Mouse (Mus musculus) neural tube, embryonic 13.5 days (tissue): ENCODE results near the gene Igf2bp2. TPM values are rescaled to one million over a fixed set of nuclear protein-coding genes. Genes with fewer than 3 reads are reported as not detected.
A peak's percentile ranks its signal among the peaks of the same experiment; 100 is the strongest.

ENCODE experiments used
- ATAC-seq: fragments of 200-750 bp; cut with Nextera tagmentation; 2 replicates; pipeline ENCODE4 v1.8.0; 2017; ENCODE audit warnings: low read depth, mild to moderate bottlenecking, moderate TSS enrichment, moderate library complexity
- H3K27ac ChIP-seq: fragments of 300-500 bp; sonication (generic); replicated peaks from 2 replicates; pipeline ENCODE4 v1.5.1; 2015; ENCODE audit warnings: moderate library complexity, mild to moderate bottlenecking, inconsistent platforms
- H3K27me3 ChIP-seq: fragments of 300-500 bp; sonication (generic); 2 replicates; pipeline ENCODE4 v1.6.1; 2015; ENCODE audit warnings: mild to moderate bottlenecking, inconsistent platforms
- H3K36me3 ChIP-seq: fragments of 300-500 bp; sonication (generic); 2 replicates; pipeline ENCODE4 v1.6.1; 2015; ENCODE audit warnings: mild to moderate bottlenecking, inconsistent platforms
- H3K4me1 ChIP-seq: fragments of 300-500 bp; sonication (generic); replicated peaks from 2 replicates; pipeline ENCODE4 v1.6.1; 2015; ENCODE audit warnings: inconsistent platforms
- H3K4me2 ChIP-seq: fragments of 300-500 bp; sonication (generic); 2 replicates; pipeline ENCODE4 v1.6.1; 2015; ENCODE audit warnings: inconsistent platforms, mild to moderate bottlenecking, moderate library complexity
- H3K4me3 ChIP-seq: fragments of 300-500 bp; sonication (generic); 2 replicates; pipeline ENCODE4 v1.5.1; 2015; ENCODE audit warnings: mild to moderate bottlenecking, inconsistent platforms
- H3K9ac ChIP-seq: fragments of 300-500 bp; sonication (generic); 2 replicates; pipeline ENCODE4 v1.6.1; 2015; ENCODE audit warnings: moderate library complexity, mild to moderate bottlenecking, inconsistent platforms
- H3K9me3 ChIP-seq: fragments of 300-500 bp; sonication (generic); 2 replicates; pipeline ENCODE4 v1.6.1; 2016; ENCODE audit warnings: inconsistent platforms
- WGBS: fragments of 180-500 bp; shearing (Covaris S2); methylation state at CpG from one replicate; pipeline ENCODE4 v1.1.7; 2015; 5-methylcytosine and 5-hydroxymethylcytosine counted together
- polyA plus RNA-seq: library from polyadenylated mRNA; unstranded; fragments of >200 nt; fragmentation: Nextera tagmentation; extraction: Ambion mirVana; gene quantifications from 2 replicates; pipeline ENCODE4 v1.2.1, GENCODE M21; 2015

Igf2bp2 gene
- polyA plus RNA-seq, 1 experiment from 2014 or later, result 38.1 TPM

- H3K27ac ChIP-seq, result no peak overlapping the region
- no peaks in the 10 kb centered on the region for H3K4me1 ChIP-seq
- 93% methylated on average over 7 of the region's 7 CpGs for WGBS
- no peaks in the 10 kb centered on the region for H3K9me3 ChIP-seq
- H3K4me2 ChIP-seq, result no peak overlapping the region
- ATAC-seq, result no peak
- H3K27me3 ChIP-seq, result no peaks in the 10 kb centered on the region
- no peak overlapping the region for H3K4me3 ChIP-seq
- peaks cover 59% of the 10 kb centered on the region for H3K36me3 ChIP-seq
- H3K9ac ChIP-seq, result no peak overlapping the region
Observed at GRCm38 (mm10) chr16:22058871-22059270, 104.2 kb downstream of the Igf2bp2 start.

- Histone ChIP-seq H3K4me3 (no peak overlapping the region), H3K9ac (no peak overlapping the region), H3K4me1 (no peaks in the 10 kb centered on the region), H3K4me2 (no peak overlapping the region), H3K9me3 (no peaks in the 10 kb centered on the region), H3K27ac (no peak overlapping the region), H3K36me3 (peaks cover 45% of the 10 kb centered on the region), H3K27me3 (no peaks in the 10 kb centered on the region)
- ATAC-seq, result no peak
- 80% methylated on average over 6 of the region's 6 CpGs for WGBS
Observed at GRCm38 (mm10) chr16:22057498-22057897, 105.6 kb downstream of the Igf2bp2 start.

GRCm38 (mm10) chr16:22053411-22053810 lies 109.7 kb downstream of the Igf2bp2 start:
- no peaks in the 10 kb centered on the region for H3K27me3 ChIP-seq
- H3K36me3 ChIP-seq, result peaks cover 14% of the 10 kb centered on the region; the same call in 1 of the 2 replicates
- no peaks in the 10 kb centered on the region for H3K9me3 ChIP-seq
- H3K9ac ChIP-seq, result no peak overlapping the region
- ATAC-seq, result no peak
- H3K4me2 ChIP-seq, result no peak overlapping the region
- H3K27ac ChIP-seq, result no peak overlapping the region
- H3K4me1 ChIP-seq, result no peaks in the 10 kb centered on the region
- no peak overlapping the region for H3K4me3 ChIP-seq
- WGBS, result 92% methylated on average over 21 of the region's 21 CpGs

GRCm38 (mm10) chr16:22046739-22047366 lies 116.2 kb downstream of the Igf2bp2 start:
- 74% methylated on average over 10 of the region's 10 CpGs for WGBS
- Histone ChIP-seq H3K36me3 (peaks cover 58% of the 10 kb centered on the region), H3K9ac (no peak overlapping the region), H3K4me1 (no peaks in the 10 kb centered on the region), H3K27me3 (no peaks in the 10 kb centered on the region), H3K4me3 (no peak overlapping the region), H3K9me3 (no peaks in the 10 kb centered on the region), H3K4me2 (no peak overlapping the region), H3K27ac (no peak overlapping the region)
- no peak for ATAC-seq

- no peak for ATAC-seq
- H3K4me2 ChIP-seq, result no peak overlapping the region
- 94% methylated on average over 3 of the region's 3 CpGs for WGBS
- no peaks in the 10 kb centered on the region for H3K9me3 ChIP-seq
- H3K4me3 ChIP-seq, result no peak overlapping the region
- H3K9ac ChIP-seq, result no peak overlapping the region
- no peak overlapping the region for H3K27ac ChIP-seq
- peaks cover 66% of the 10 kb centered on the region for H3K36me3 ChIP-seq
- H3K4me1 ChIP-seq, result no peaks in the 10 kb centered on the region
- H3K27me3 ChIP-seq, result no peaks in the 10 kb centered on the region
Observed at GRCm38 (mm10) chr16:22045930-22046329, 117.2 kb downstream of the Igf2bp2 start.

- Histone ChIP-seq H3K27ac (no peak overlapping the region), H3K27me3 (no peaks in the 10 kb centered on the region), H3K9me3 (no peaks in the 10 kb centered on the region), H3K4me3 (no peak overlapping the region), H3K4me2 (no peak overlapping the region), H3K4me1 (no peaks in the 10 kb centered on the region), H3K9ac (no peak overlapping the region), H3K36me3 (peaks cover 80% of the 10 kb centered on the region)
- no peak for ATAC-seq
- WGBS, result 92% methylated on average over 4 of the region's 4 CpGs
Observed at GRCm38 (mm10) chr16:22043830-22044229, 119.3 kb downstream of the Igf2bp2 start.

- 80% methylated on average over 1 of the region's 1 CpGs for WGBS
- Histone ChIP-seq H3K27ac (no peak overlapping the region), H3K36me3 (peaks cover 75% of the 10 kb centered on the region), H3K4me3 (no peak overlapping the region), H3K4me2 (no peak overlapping the region), H3K9ac (no peak overlapping the region), H3K27me3 (no peaks in the 10 kb centered on the region), H3K9me3 (no peaks in the 10 kb centered on the region), H3K4me1 (no peaks in the 10 kb centered on the region)
- ATAC-seq, result no peak
Observed at GRCm38 (mm10) chr16:22039978-22040377, 123.1 kb downstream of the Igf2bp2 start.

GRCm38 (mm10) chr16:22038554-22038953 lies 124.5 kb downstream of the Igf2bp2 start:
- Histone ChIP-seq H3K9ac (no peak overlapping the region), H3K27me3 (no peaks in the 10 kb centered on the region), H3K4me2 (no peak overlapping the region), H3K4me1 (no peaks in the 10 kb centered on the region), H3K9me3 (no peaks in the 10 kb centered on the region), H3K36me3 (peaks cover 61% of the 10 kb centered on the region), H3K4me3 (no peak overlapping the region), H3K27ac (no peak overlapping the region)
- no peak for ATAC-seq
- WGBS, result 90% methylated on average over 10 of the region's 10 CpGs

GRCm38 (mm10) chr16:22027474-22027873 lies 135.6 kb downstream of the Igf2bp2 start:
- Histone ChIP-seq H3K4me1 (no peaks in the 10 kb centered on the region), H3K4me2 (no peak overlapping the region), H3K9me3 (no peaks in the 10 kb centered on the region), H3K27ac (no peak overlapping the region), H3K9ac (no peak overlapping the region), H3K27me3 (no peaks in the 10 kb centered on the region), H3K36me3 (peaks cover 95% of the 10 kb centered on the region), H3K4me3 (no peak overlapping the region)
- 94% methylated on average over 5 of the region's 5 CpGs for WGBS
- no peak for ATAC-seq

- H3K4me1 ChIP-seq, result no peaks in the 10 kb centered on the region
- no peak overlapping the region for H3K4me3 ChIP-seq
- H3K36me3 ChIP-seq, result peaks cover 94% of the 10 kb centered on the region
- no peak overlapping the region for H3K4me2 ChIP-seq
- H3K27me3 ChIP-seq, result no peaks in the 10 kb centered on the region
- no peak overlapping the region for H3K9ac ChIP-seq
- ATAC-seq, result no peak
- H3K27ac ChIP-seq, result no peak overlapping the region
- WGBS, result 100% methylated on average over 2 of the region's 2 CpGs
- H3K9me3 ChIP-seq, result peaks cover 6% of the 10 kb centered on the region; the same call in 1 of the 2 replicates
Observed at GRCm38 (mm10) chr16:22022122-22022521, 141.0 kb downstream of the Igf2bp2 start.

GRCm38 (mm10) chr16:22015569-22015968 lies 147.5 kb downstream of the Igf2bp2 start:
- no peak overlapping the region for H3K4me2 ChIP-seq
- H3K4me1 ChIP-seq, result peaks cover 9% of the 10 kb centered on the region
- H3K9ac ChIP-seq, result no peak overlapping the region
- no peak overlapping the region for H3K27ac ChIP-seq
- WGBS, result 79% methylated on average over 1 of the region's 1 CpGs
- no peaks in the 10 kb centered on the region for H3K9me3 ChIP-seq
- H3K36me3 ChIP-seq, result peaks cover 60% of the 10 kb centered on the region
- ATAC-seq, result no peak
- H3K4me3 ChIP-seq, result no peak overlapping the region
- no peaks in the 10 kb centered on the region for H3K27me3 ChIP-seq

- peak overlapping the region; percentile 97 for H3K4me3 ChIP-seq
- H3K27me3 ChIP-seq, result no peaks in the 10 kb centered on the region
- no peaks in the 10 kb centered on the region for H3K9me3 ChIP-seq
- peak; percentile 68 for ATAC-seq
- peak overlapping the region; percentile 90 for H3K9ac ChIP-seq
- peak overlapping the region; percentile 83 for H3K27ac ChIP-seq
- peaks cover 21% of the 10 kb centered on the region for H3K4me1 ChIP-seq
- 0 out of 2 replicates have a peak, but pooled peaks cover 6% of the 10 kb centered on the region for H3K36me3 ChIP-seq
- under 1% methylated on average over 51 of the region's 51 CpGs for WGBS
- H3K4me2 ChIP-seq, result peak overlapping the region; percentile 80
Observed at GRCm38 (mm10) chr16:22009596-22009995, 153.5 kb downstream of the Igf2bp2 start.

GRCm38 (mm10) chr16:22009099-22009584 lies 154.0 kb downstream of the Igf2bp2 start, which contains the start of gene Senp2:
TSS of gene Senp2 (plus strand) at chr16:22009484.
- peak; percentile 99 for ATAC-seq
- H3K27me3 ChIP-seq, result no peaks in the 10 kb centered on the region
- H3K9ac ChIP-seq, result peak within 1 kb of the TSS; percentile 90
- no peaks in the 10 kb centered on the region for H3K9me3 ChIP-seq
- under 1% methylated on average over 45 of the region's 45 CpGs for WGBS
- H3K4me1 ChIP-seq, result peaks cover 21% of the 10 kb centered on the region
- peak within 1 kb of the TSS; percentile 80 for H3K4me2 ChIP-seq
- peak within 1 kb of the TSS; percentile 97 for H3K4me3 ChIP-seq
- 0 out of 2 replicates have a peak, but pooled peaks cover 6% of the 10 kb centered on the region for H3K36me3 ChIP-seq
- peak within 1 kb of the TSS; percentile 83 for H3K27ac ChIP-seq
